Mouse (Mus musculus) kidney, adult 11 months (tissue): ENCODE measurements around the gene Kcmf1.
"Not testable (repeated sequence)": the region's sequence is repeated elsewhere in the genome, so short reads cannot be mapped to it uniquely, and the experiment has no call there.

Experiments
- DNase-seq: peaks from one replicate; pipeline ENCODE4 v3.0.0; 2022

Kcmf1 gene

DNA sequence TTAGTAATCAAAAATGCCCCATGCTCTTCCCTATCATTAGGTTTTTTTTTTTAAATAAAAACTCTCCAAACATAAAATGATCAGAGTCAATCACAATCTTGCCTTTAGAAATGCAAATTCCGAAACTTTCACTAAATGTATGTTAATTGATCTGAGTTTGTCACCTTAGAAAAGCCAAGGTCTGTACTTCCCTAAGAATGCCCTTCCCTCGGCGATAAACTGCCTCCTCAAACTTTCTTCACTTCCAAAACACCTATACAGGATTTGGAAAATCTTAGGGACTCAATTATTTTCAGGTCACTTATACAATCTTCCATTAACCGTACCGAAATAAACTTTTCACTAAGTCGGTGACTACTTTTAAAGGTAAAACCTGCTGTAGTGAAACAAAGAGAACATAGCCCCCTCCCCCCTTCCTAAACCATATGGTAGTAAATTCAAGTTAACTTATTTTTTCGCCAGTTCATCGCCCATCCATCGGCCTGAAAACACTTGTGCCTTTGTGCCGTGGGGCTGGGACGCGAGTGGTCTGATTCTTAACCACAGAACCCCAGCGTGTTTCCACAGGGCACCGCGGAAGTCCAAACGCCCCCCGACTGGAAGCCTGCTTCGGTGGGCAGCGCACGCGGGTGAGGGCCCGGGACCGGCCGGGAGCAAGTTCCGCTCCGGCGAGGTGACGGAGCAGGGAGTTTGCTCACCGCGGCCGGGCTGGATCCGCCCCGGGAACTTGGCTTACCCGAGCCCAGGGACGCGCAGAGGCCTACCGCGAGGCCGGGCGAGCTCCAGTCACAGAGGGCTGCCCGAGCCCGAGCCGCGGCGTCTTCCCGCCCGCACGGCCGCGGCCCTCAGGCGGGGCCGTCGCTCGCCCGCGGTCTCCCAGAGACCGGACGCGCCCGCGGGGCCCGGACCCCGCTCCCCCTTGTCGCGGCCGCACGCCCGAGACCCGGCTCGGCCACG, 1.3 kb downstream of the Kcmf1 start:
- peak; percentile 47 for DNase-seq

DNA sequence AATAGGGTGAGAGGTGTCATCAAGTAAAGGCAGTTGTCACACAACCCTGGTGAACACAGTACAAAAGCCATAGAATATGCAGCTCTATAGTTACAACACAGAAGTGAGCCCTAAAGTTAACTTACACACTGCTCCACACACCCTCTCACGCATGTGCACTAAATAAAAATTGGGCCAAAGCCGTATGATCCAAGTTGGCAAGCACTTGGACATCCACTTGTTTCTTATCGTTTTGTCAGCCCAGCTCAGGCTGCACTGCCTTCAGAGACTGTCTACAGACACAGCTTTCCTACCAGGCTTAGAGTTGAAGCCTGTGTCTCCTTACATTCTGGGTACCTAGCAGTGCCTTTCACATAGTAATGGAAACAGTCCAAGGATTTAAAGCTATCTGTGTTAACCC, 4.8 kb downstream of the Kcmf1 start:
- DNase-seq: no peak

DNA sequence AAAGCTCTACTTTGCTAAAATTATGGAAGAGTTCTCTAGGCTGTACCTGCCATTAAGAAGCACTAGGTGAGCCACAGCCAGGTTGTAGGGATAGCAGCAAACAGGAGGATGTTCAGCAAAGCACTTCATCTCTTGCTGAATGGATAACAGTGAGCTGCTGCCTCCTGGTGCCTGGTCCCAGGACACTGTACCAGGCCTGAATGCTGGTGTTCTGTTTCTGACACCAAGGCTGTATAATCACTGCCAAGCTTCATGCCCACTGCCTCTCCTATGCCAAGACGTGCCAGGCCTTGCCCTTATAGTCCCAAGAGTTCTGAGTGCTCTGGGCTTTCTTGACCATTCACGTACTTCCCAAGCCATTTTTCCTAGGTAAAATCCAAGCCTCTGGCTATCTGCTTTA, 8.5 kb downstream of the Kcmf1 start:
- DNase-seq: no peak

- no peak for DNase-seq
These were observed 11.1 kb downstream of the Kcmf1 start for GRCm38 (mm10) chr6:72888655-72889054.

- no peak for DNase-seq
These were observed 14.5 kb downstream of the Kcmf1 start for GRCm38 (mm10) chr6:72885268-72885667.

- no peak for DNase-seq
These were observed 15.0 kb downstream of the Kcmf1 start for GRCm38 (mm10) chr6:72884767-72885166.

GRCm38 (mm10) chr6:72882661-72883458, 16.9 kb downstream of the Kcmf1 start:
- no peak for DNase-seq

DNA sequence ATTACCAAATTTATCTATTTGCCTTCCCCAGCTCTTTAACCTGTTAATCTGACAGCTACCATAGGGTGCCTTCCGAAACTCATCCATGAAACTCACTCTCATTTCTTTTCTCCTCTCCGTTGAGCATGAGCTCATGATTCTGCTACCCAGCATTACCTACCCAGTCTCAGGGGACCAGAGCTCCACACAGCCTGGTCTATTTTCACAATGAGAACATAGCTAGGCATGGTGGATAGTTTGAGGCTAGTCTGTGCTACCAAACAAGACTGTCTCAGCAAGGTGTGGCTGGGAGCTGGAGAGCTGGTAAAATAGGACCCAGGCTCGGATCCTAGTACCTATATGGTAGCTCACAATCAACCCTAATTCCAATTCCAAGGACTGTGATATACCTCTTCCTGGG, 17.6 kb downstream of the Kcmf1 start:
- DNase-seq: no peak

DNA sequence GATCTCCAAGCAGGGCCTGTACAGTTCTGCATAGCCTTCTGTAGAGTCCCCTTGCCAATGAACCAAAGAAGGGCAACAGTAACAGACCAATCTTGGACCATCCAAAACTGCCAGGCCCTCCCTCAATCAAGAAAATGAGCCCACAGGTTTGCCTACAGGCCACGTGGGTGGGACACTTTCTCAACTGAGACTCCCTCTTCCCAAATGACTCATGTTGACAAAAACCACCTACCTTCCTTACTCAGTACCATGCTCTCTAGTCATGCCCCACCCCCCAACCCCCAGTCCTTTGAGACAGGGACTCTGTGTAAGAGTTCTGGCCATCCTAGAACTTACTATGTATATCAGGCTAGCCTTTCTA, 18.2 kb downstream of the Kcmf1 start:
- DNase-seq: no peak

- no peak for DNase-seq
These were observed 18.7 kb downstream of the Kcmf1 start for GRCm38 (mm10) chr6:72880913-72881618.

DNA sequence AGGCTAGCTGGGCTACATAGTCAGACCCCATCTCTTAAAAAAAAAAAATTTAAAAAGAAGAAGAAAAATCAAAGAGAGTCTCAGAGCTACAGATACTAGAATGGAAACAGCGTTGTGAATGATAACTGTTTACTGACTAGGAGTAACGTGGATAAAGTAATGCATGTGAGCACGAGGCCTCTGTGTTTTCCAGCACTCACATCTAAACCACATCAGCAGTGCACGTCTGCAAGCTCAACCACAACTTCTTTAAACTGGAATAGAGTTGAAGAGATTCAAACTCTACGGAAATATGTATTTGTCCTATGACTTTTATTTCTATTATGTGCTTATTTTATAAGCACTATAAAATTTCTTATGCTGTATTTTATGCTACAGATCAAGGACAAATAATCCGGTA, 23.1 kb downstream of the Kcmf1 start:
- DNase-seq: no peak

DNA sequence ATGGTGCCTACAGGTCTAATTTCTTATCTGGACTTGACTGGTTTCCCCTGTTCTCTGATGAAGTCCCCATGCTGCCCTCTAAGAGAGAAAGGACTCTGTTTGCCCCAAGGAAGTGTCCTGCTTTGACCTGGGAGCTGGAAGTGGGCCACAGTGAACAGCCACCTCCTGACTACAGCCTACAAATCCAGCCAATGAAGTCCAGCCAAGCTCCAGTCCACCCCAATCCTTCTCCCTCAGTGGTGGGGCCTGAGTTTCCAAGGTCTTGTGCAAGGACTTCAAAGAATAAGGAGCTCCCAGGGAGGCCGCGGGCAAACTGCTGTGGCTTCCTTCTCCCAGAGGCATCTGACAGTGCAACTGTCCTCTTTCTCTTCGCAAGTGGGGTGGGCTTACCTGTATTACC, 26.4 kb downstream of the Kcmf1 start:
- DNase-seq: peak; percentile 84

DNA sequence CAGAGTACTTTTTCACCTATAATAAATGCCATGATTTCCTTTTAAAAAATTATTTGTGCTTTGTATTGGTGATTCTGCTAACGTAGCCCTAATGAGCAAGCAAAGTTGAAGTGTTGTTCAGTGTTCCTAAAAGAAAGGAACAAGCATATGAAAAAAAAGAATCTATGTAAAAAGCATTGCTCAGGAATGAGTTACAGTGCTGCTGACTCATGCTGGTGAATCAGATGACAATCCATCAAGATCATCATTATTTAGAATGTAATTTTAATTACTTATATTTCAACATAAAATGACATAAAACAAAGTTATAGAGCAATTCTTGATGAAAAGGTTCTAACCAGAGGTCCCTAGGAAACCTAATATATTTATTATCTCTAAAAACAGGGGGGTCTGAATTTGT, 27.5 kb downstream of the Kcmf1 start:
- no peak for DNase-seq

GRCm38 (mm10) chr6:72869601-72870000, 30.2 kb downstream of the Kcmf1 start:
- no peak for DNase-seq

GRCm38 (mm10) chr6:72868688-72869087, 31.1 kb downstream of the Kcmf1 start:
- DNase-seq: no peak

- DNase-seq: no peak
These were observed 32.0 kb downstream of the Kcmf1 start for GRCm38 (mm10) chr6:72867746-72868145.

DNA sequence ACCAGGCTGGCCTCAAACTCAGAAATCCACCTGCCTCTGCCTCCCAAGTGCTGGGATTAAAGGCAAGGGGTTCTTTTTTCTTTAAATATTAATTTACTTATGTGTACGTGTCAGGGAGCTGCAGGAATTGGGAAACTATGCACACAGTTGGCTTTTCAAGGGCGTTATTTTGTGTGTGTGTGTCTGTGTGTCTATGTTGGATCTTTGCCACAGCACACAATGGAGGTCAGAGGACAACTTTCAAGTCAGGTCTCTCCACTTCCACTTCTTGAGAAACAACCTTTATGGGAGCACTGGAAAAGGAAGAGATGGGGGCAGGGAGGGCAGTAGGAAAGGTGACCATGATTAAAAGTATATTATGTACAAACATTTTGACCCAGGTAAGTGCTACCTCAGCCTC, 33.5 kb downstream of the Kcmf1 start:
- no peak for DNase-seq

GRCm38 (mm10) chr6:72862686-72863085, 37.1 kb downstream of the Kcmf1 start:
- DNase-seq: not testable (repeated sequence)

DNA sequence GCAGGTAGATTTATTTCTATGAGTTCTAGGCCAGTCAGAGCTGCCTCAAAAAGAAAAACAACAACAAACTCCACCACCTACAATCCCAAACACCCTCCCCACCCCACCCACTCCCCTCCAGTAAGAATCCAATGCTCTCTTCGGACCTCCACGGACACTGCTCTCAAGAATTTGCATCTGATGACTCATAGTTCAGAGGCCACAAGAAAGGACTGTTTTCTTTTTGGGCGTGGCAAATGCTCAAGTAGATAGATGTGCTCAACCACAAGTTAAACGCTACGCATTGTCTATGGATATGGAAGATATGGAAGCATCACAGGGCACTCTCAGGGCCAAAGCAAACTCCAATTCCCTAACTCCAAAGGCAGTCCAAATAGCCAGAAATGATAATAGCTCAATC, 45.5 kb downstream of the Kcmf1 start:
- no peak for DNase-seq

- no peak for DNase-seq
These were observed 47.6 kb downstream of the Kcmf1 start for GRCm38 (mm10) chr6:72852180-72852579.

- no peak for DNase-seq
These were observed 48.1 kb downstream of the Kcmf1 start for GRCm38 (mm10) chr6:72851633-72852032.

DNA sequence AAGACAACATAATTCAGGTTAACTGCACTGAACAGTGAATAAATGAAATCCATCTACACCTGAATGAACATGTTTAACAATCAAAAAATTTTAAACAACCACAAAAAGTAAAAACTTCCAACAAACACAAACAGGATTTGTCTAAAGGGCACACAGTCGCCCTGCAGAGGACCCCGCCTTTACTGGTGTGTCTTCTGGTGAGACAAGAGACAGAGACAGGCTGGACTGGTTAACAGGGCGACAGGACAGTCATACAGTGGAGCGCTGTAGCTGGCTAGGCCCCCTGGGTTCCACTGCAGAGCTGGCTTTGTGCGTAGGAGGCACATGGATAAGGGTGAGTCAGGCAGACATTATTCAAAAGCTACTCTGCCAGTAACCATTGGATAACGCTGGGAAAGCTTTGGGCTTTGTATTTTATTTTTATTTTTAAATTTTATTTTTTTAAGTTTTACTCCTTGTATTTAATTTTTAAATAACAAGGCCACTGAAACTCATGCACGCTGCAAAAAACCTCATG, 57.7 kb downstream of the Kcmf1 start:
- no peak for DNase-seq
